Mouse (Mus musculus): ENCODE results near the gene Med12l. TPM values are rescaled to one million over a fixed set of nuclear protein-coding genes. Genes with fewer than 3 reads are reported as not detected.
A peak's percentile ranks its signal among the peaks of the same experiment; 100 is the strongest.

Med12l gene
- polyA plus RNA-seq, 1 experiment from 2014 or later, result 5.5 TPM

- Histone ChIP-seq H3K9me3 (ENCODE audit: control insufficient read depth, low read length) (no peaks in the 10 kb centered on the region), H3K4me1 (replicated peaks; ENCODE audit: control insufficient read depth, insufficient read depth, low read length) (no peaks in the 10 kb centered on the region), H3K4me2 (ENCODE audit: low read depth, low read length, severe bottlenecking) (no peak overlapping the region), H3K27me3 (ENCODE audit: control insufficient read depth, insufficient read depth, low read length) (no peaks in the 10 kb centered on the region; the same call in 1 of the 2 replicates), H3K9ac (ENCODE audit: low read length) (no peak overlapping the region), H3K36me3 (ENCODE audit: control insufficient read depth, insufficient read depth, low read length) (no peaks in the 10 kb centered on the region), H3K4me3 (ENCODE audit: low read depth, low read length) (no peak overlapping the region), H3K27ac (ENCODE audit: low read depth, low read length) (no peak overlapping the region)
- ATAC-seq (replicated peaks; ENCODE audit: low FRiP score) (no peak), DNase-seq (ENCODE audit: low spot score) (no peak)
- 41% methylated on average over 3 of the region's 3 CpGs for WGBS
Observed at GRCm38 (mm10) chr3:58989374-58989773, 16.3 kb upstream of the Med12l start.

GRCm38 (mm10) chr3:58990556-58990955 is 15.1 kb upstream of the Med12l start:
- H3K4me2 ChIP-seq (ENCODE audit: low read depth, low read length, severe bottlenecking), result no peak overlapping the region
- DNase-seq (ENCODE audit: low spot score) (no peak), ATAC-seq (replicated peaks; ENCODE audit: low FRiP score) (no peak)
- no peak overlapping the region for H3K27ac ChIP-seq (ENCODE audit: low read depth, low read length)
- H3K36me3 ChIP-seq (ENCODE audit: control insufficient read depth, insufficient read depth, low read length), result no peaks in the 10 kb centered on the region
- H3K4me3 ChIP-seq (ENCODE audit: low read depth, low read length), result no peak overlapping the region
- no peaks in the 10 kb centered on the region for H3K9me3 ChIP-seq (ENCODE audit: control insufficient read depth, low read length)
- no peaks in the 10 kb centered on the region for H3K4me1 ChIP-seq (replicated peaks; ENCODE audit: control insufficient read depth, insufficient read depth, low read length)
- no peak overlapping the region for H3K9ac ChIP-seq (ENCODE audit: low read length)
- no peaks in the 10 kb centered on the region; the same call in 1 of the 2 replicates for H3K27me3 ChIP-seq (ENCODE audit: control insufficient read depth, insufficient read depth, low read length)
- WGBS, result 69% methylated on average over 3 of the region's 3 CpGs

GRCm38 (mm10) chr3:58992122-58992521 is 13.5 kb upstream of the Med12l start:
- H3K36me3 ChIP-seq (ENCODE audit: control insufficient read depth, insufficient read depth, low read length), result no peaks in the 10 kb centered on the region
- no peaks in the 10 kb centered on the region for H3K27me3 ChIP-seq (ENCODE audit: control insufficient read depth, insufficient read depth, low read length)
- H3K4me1 ChIP-seq (replicated peaks; ENCODE audit: control insufficient read depth, insufficient read depth, low read length), result no peaks in the 10 kb centered on the region
- H3K9ac ChIP-seq (ENCODE audit: low read length), result no peak overlapping the region
- DNase-seq (ENCODE audit: low spot score), result peak; percentile 44
- no peak overlapping the region for H3K27ac ChIP-seq (ENCODE audit: low read depth, low read length)
- ATAC-seq (replicated peaks; ENCODE audit: low FRiP score), result no peak
- no peak overlapping the region for H3K4me3 ChIP-seq (ENCODE audit: low read depth, low read length)
- no peaks in the 10 kb centered on the region for H3K9me3 ChIP-seq (ENCODE audit: control insufficient read depth, low read length)
- no peak overlapping the region for H3K4me2 ChIP-seq (ENCODE audit: low read depth, low read length, severe bottlenecking)

GRCm38 (mm10) chr3:58993619-58994018 is 12.0 kb upstream of the Med12l start:
- H3K9ac ChIP-seq (ENCODE audit: low read length), result no peak overlapping the region
- no peaks in the 10 kb centered on the region for H3K4me1 ChIP-seq (replicated peaks; ENCODE audit: control insufficient read depth, insufficient read depth, low read length)
- DNase-seq (ENCODE audit: low spot score) (no peak), ATAC-seq (replicated peaks; ENCODE audit: low FRiP score) (no peak)
- no peaks in the 10 kb centered on the region for H3K27me3 ChIP-seq (ENCODE audit: control insufficient read depth, insufficient read depth, low read length)
- no peak overlapping the region for H3K4me3 ChIP-seq (ENCODE audit: low read depth, low read length)
- H3K36me3 ChIP-seq (ENCODE audit: control insufficient read depth, insufficient read depth, low read length), result no peaks in the 10 kb centered on the region
- no peak overlapping the region for H3K4me2 ChIP-seq (ENCODE audit: low read depth, low read length, severe bottlenecking)
- 92% methylated on average over 3 of the region's 3 CpGs for WGBS
- H3K27ac ChIP-seq (ENCODE audit: low read depth, low read length), result no peak overlapping the region
- H3K9me3 ChIP-seq (ENCODE audit: control insufficient read depth, low read length), result no peaks in the 10 kb centered on the region

DNA sequence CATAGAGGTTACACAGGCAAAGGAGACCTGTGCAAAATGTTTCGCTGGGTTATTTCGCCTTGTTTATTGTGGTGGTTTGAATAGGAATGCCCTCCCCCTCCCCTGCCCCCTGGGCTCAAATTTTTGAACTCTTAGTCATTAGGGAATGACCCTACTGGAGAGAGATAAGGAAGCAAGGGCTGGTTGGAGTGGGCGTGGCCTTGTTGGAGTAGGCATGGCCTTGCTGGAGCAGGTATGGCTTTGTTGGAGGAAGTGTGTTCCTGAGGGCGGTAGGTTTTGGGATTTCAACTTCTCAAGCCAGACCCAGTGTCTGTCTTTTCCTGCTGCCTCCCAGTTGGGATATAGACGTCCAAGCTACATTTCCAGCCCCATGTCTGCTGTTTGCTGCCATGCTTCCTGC is 1.9 kb upstream of the Med12l start:
- Histone ChIP-seq H3K27ac (ENCODE audit: low read depth, low read length) (no peak overlapping the region), H3K27me3 (ENCODE audit: control insufficient read depth, insufficient read depth, low read length) (no peaks in the 10 kb centered on the region; the same call in 1 of the 2 replicates), H3K9me3 (ENCODE audit: control insufficient read depth, low read length) (no peaks in the 10 kb centered on the region), H3K4me3 (ENCODE audit: low read depth, low read length) (no peak overlapping the region), H3K9ac (ENCODE audit: low read length) (no peak overlapping the region), H3K4me2 (ENCODE audit: low read depth, low read length, severe bottlenecking) (no peak overlapping the region), H3K4me1 (replicated peaks; ENCODE audit: control insufficient read depth, insufficient read depth, low read length) (peaks cover 2% of the 10 kb centered on the region; the same call in 1 of the 2 replicates), H3K36me3 (ENCODE audit: control insufficient read depth, insufficient read depth, low read length) (no peaks in the 10 kb centered on the region)
- DNase-seq (ENCODE audit: low spot score), result no peak
- ATAC-seq (replicated peaks; ENCODE audit: low FRiP score), result no peak
- 75% methylated on average over 5 of the region's 5 CpGs for WGBS

GRCm38 (mm10) chr3:59005996-59006730 is 538 bp downstream of the Med12l start:
- H3K4me3 ChIP-seq (ENCODE audit: low read depth, low read length), result peak overlapping the region; percentile 72
- no peaks in the 10 kb centered on the region; the same call in 1 of the 2 replicates for H3K27me3 ChIP-seq (ENCODE audit: control insufficient read depth, insufficient read depth, low read length)
- ATAC-seq (replicated peaks; ENCODE audit: low FRiP score) (peak; percentile 80), DNase-seq (ENCODE audit: low spot score) (peak; percentile 88)
- under 1% methylated on average over 71 of the region's 83 CpGs for WGBS
- H3K9me3 ChIP-seq (ENCODE audit: control insufficient read depth, low read length), result no peaks in the 10 kb centered on the region
- peaks cover 2% of the 10 kb centered on the region; the same call in 1 of the 2 replicates for H3K4me1 ChIP-seq (replicated peaks; ENCODE audit: control insufficient read depth, insufficient read depth, low read length)
- H3K9ac ChIP-seq (ENCODE audit: low read length), result peak overlapping the region; percentile 73
- no peaks in the 10 kb centered on the region for H3K36me3 ChIP-seq (ENCODE audit: control insufficient read depth, insufficient read depth, low read length)
- H3K4me2 ChIP-seq (ENCODE audit: low read depth, low read length, severe bottlenecking), result peak overlapping the region; percentile 96
- H3K27ac ChIP-seq (ENCODE audit: low read depth, low read length), result peak overlapping the region; percentile 88

- under 1% methylated on average over 73 of the region's 77 CpGs for WGBS
- peak overlapping the region; percentile 73 for H3K9ac ChIP-seq (ENCODE audit: low read length)
- peak overlapping the region; percentile 96 for H3K4me2 ChIP-seq (ENCODE audit: low read depth, low read length, severe bottlenecking)
- peaks cover 2% of the 10 kb centered on the region; the same call in 1 of the 2 replicates for H3K4me1 ChIP-seq (replicated peaks; ENCODE audit: control insufficient read depth, insufficient read depth, low read length)
- H3K27me3 ChIP-seq (ENCODE audit: control insufficient read depth, insufficient read depth, low read length), result no peaks in the 10 kb centered on the region; the same call in 1 of the 2 replicates
- ATAC-seq (replicated peaks; ENCODE audit: low FRiP score) (peak; percentile 84), DNase-seq (ENCODE audit: low spot score) (peak; percentile 85)
- H3K4me3 ChIP-seq (ENCODE audit: low read depth, low read length), result peak overlapping the region; percentile 72
- no peaks in the 10 kb centered on the region for H3K36me3 ChIP-seq (ENCODE audit: control insufficient read depth, insufficient read depth, low read length)
- peak overlapping the region; percentile 88 for H3K27ac ChIP-seq (ENCODE audit: low read depth, low read length)
- no peaks in the 10 kb centered on the region for H3K9me3 ChIP-seq (ENCODE audit: control insufficient read depth, low read length)
Observed at GRCm38 (mm10) chr3:59006731-59007441, 1.3 kb downstream of the Med12l start.

- Histone ChIP-seq H3K4me1 (replicated peaks; ENCODE audit: control insufficient read depth, insufficient read depth, low read length) (peaks cover 2% of the 10 kb centered on the region; the same call in 1 of the 2 replicates), H3K27ac (ENCODE audit: low read depth, low read length) (no peak overlapping the region), H3K36me3 (ENCODE audit: control insufficient read depth, insufficient read depth, low read length) (no peaks in the 10 kb centered on the region), H3K4me3 (ENCODE audit: low read depth, low read length) (no peak overlapping the region), H3K9me3 (ENCODE audit: control insufficient read depth, low read length) (no peaks in the 10 kb centered on the region), H3K27me3 (ENCODE audit: control insufficient read depth, insufficient read depth, low read length) (no peaks in the 10 kb centered on the region), H3K4me2 (ENCODE audit: low read depth, low read length, severe bottlenecking) (no peak overlapping the region), H3K9ac (ENCODE audit: low read length) (no peak overlapping the region)
- DNase-seq (ENCODE audit: low spot score) (no peak), ATAC-seq (replicated peaks; ENCODE audit: low FRiP score) (no peak)
- 88% methylated on average over 3 of the region's 3 CpGs for WGBS
Observed at GRCm38 (mm10) chr3:59010276-59010675, 4.7 kb downstream of the Med12l start.
